Mouse (Mus musculus): ENCODE results near the gene Gpkow. TPM values are rescaled to one million over a fixed set of nuclear protein-coding genes. Genes with fewer than 3 reads are reported as not detected.

Gene Gpkow
- total and polyA plus RNA-seq, 3 experiments = 23.4 to 539 (median 37.0) TPM

GRCm38 (mm10) chrX:7724135-7724534 lies 27.2 kb downstream of the Gpkow start:
- no peak for DNase-seq (ENCODE audit: low read depth, low spot score)
- Histone ChIP-seq H3K79me2 (ENCODE audit: control insufficient read depth, insufficient read depth, low read length, poor library complexity) (peaks cover 6% of the 10 kb centered on the region), H3K27ac (ENCODE audit: control insufficient read depth, low read depth, low read length) (no peak overlapping the region)

GRCm38 (mm10) chrX:7725841-7726240 lies 28.9 kb downstream of the Gpkow start:
- H3K36me3 ChIP-seq (ENCODE audit: control insufficient read depth in 1 of 2, insufficient read depth in 2 of 2, low read length in 2 of 2) = no peaks in the 10 kb centered on the region
- no peak overlapping the region for H3K4me3 ChIP-seq (ENCODE audit: control insufficient read depth in 1 of 2, insufficient read depth in 1 of 2, low read depth in 2 of 2, low read length in 2 of 2)
- no peak for TF ChIP-seq NRF1 (IDR thresholded peaks at IDR 0.05; ENCODE audit: insufficient read depth, low read depth, low read length, poor library complexity, severe bottlenecking)
- TF ChIP-seq E2F4 (IDR thresholded peaks at IDR 0.05; ENCODE audit: borderline replicate concordance, low read depth, low read length) = no peak
- no peak overlapping the region for H3K27ac ChIP-seq (ENCODE audit: control insufficient read depth, low read depth, low read length)
- DNase-seq (ENCODE audit: low read depth, low spot score) = no peak
- H3K27me3 ChIP-seq (ENCODE audit: control insufficient read depth in 1 of 2, insufficient read depth in 2 of 2, low read length in 2 of 2) = no peaks in the 10 kb centered on the region
- peaks cover 6% of the 10 kb centered on the region for H3K79me2 ChIP-seq (ENCODE audit: control insufficient read depth, insufficient read depth, low read length, poor library complexity)
- no peaks in the 10 kb centered on the region for H3K9me3 ChIP-seq (replicated peaks; ENCODE audit: insufficient read depth, low read length)
- H3K4me1 ChIP-seq (ENCODE audit: control insufficient read depth in 1 of 2, insufficient read depth in 2 of 2, low read length in 2 of 2) = peaks cover 3 to 16% of the 10 kb centered on the region in 2 experiments; a peak in 3 of 4 replicates
- H3K9ac ChIP-seq (ENCODE audit: control insufficient read depth, low read depth, low read length, poor library complexity, severe bottlenecking) = no peak overlapping the region

More at GRCm38 (mm10) chrX:7724135-7724534, 27.2 kb downstream of the Gpkow start:
- Histone ChIP-seq H3K27me3 (ENCODE audit: control insufficient read depth in 1 of 2, insufficient read depth in 2 of 2, low read length in 2 of 2) (no peaks in the 10 kb centered on the region), H3K4me1 (ENCODE audit: control insufficient read depth in 1 of 2, insufficient read depth in 2 of 2, low read length in 2 of 2) (peaks cover 3 to 14% of the 10 kb centered on the region in 2 experiments; a peak in 3 of 4 replicates), H3K9me3 (replicated peaks; ENCODE audit: insufficient read depth, low read length) (no peaks in the 10 kb centered on the region), H3K36me3 (ENCODE audit: control insufficient read depth in 1 of 2, insufficient read depth in 2 of 2, low read length in 2 of 2) (no peaks in the 10 kb centered on the region), H3K4me3 (ENCODE audit: control insufficient read depth in 1 of 2, insufficient read depth in 1 of 2, low read depth in 2 of 2, low read length in 2 of 2) (no peak overlapping the region), H3K9ac (ENCODE audit: control insufficient read depth, low read depth, low read length, poor library complexity, severe bottlenecking) (no peak overlapping the region)
- no peak for TF ChIP-seq CHD2 (IDR thresholded peaks at IDR 0.05; ENCODE audit: low read length)
- TF ChIP-seq POLR2AphosphoS5 (IDR thresholded peaks at IDR 0.05; ENCODE audit: borderline replicate concordance, low read depth, low read length) = no peak
- no peak for TF ChIP-seq GABPA (IDR thresholded peaks at IDR 0.05; ENCODE audit: low read depth, low read length)
- no peak for TF ChIP-seq KAT2A (conservative IDR thresholded peaks at IDR 0.05; ENCODE audit: low read depth, low read length)
- TF ChIP-seq UBTF (IDR thresholded peaks at IDR 0.05; ENCODE audit: borderline replicate concordance, insufficient read depth, low read depth, low read length) = no peak
- no peak for TF ChIP-seq HCFC1 (IDR thresholded peaks at IDR 0.05; ENCODE audit: low read depth, low read length)
- TF ChIP-seq JUND (IDR thresholded peaks at IDR 0.05; ENCODE audit: low read depth, low read length) = no peak
- TF ChIP-seq TCF12 (IDR thresholded peaks at IDR 0.05; ENCODE audit: low read depth, low read length) = no peak
- no peak for TF ChIP-seq RCOR1 (IDR thresholded peaks at IDR 0.05; ENCODE audit: low read depth, low read length)

GRCm38 (mm10) chrX:7727176-7727575 lies 30.2 kb downstream of the Gpkow start:
- Histone ChIP-seq H3K9me3 (replicated peaks; ENCODE audit: insufficient read depth, low read length) (no peaks in the 10 kb centered on the region), H3K4me1 (ENCODE audit: control insufficient read depth in 1 of 2, insufficient read depth in 2 of 2, low read length in 2 of 2) (peaks cover 3 to 16% of the 10 kb centered on the region in 2 experiments; a peak in 3 of 4 replicates), H3K9ac (ENCODE audit: control insufficient read depth, low read depth, low read length, poor library complexity, severe bottlenecking) (no peak overlapping the region), H3K27me3 (ENCODE audit: control insufficient read depth in 1 of 2, insufficient read depth in 2 of 2, low read length in 2 of 2) (no peaks in the 10 kb centered on the region), H3K4me3 (ENCODE audit: control insufficient read depth in 1 of 2, insufficient read depth in 1 of 2, low read depth in 2 of 2, low read length in 2 of 2) (no peak overlapping the region), H3K27ac (ENCODE audit: control insufficient read depth, low read depth, low read length) (no peak overlapping the region), H3K79me2 (ENCODE audit: control insufficient read depth, insufficient read depth, low read length, poor library complexity) (peaks cover 6% of the 10 kb centered on the region), H3K36me3 (ENCODE audit: control insufficient read depth in 1 of 2, insufficient read depth in 2 of 2, low read length in 2 of 2) (no peaks in the 10 kb centered on the region)
- TF ChIP-seq HCFC1 (IDR thresholded peaks at IDR 0.05; ENCODE audit: low read depth, low read length) (no peak), E2F4 (IDR thresholded peaks at IDR 0.05; ENCODE audit: borderline replicate concordance, low read depth, low read length) (no peak), TCF12 (IDR thresholded peaks at IDR 0.05; ENCODE audit: low read depth, low read length) (no peak), SMC3 (IDR thresholded peaks at IDR 0.05; ENCODE audit: low read depth, low read length) (no peak), ZMIZ1 (IDR thresholded peaks at IDR 0.05; ENCODE audit: low read depth, low read length) (no peak), GABPA (IDR thresholded peaks at IDR 0.05; ENCODE audit: low read depth, low read length) (no peak)
- DNase-seq (ENCODE audit: low read depth, low spot score) = no peak

All from MEL (cell line).